Mouse (Mus musculus) myocyte (in vitro differentiated cells): Measurements from ENCODE around the gene Slc35b2. TPM values are rescaled to one million over a fixed set of nuclear protein-coding genes. Genes with fewer than 3 reads are reported as not detected.
A peak's percentile ranks its signal among the peaks of the same experiment; 100 is the strongest.

Source experiments
- H3K27me3 ChIP-seq: one replicate; pipeline ENCODE4 v1.6.1; 2011; ENCODE audit not compliant: control insufficient read depth, insufficient read depth, insufficient read length
- H3K36me3 ChIP-seq: one replicate; pipeline ENCODE4 v1.6.1; 2011; ENCODE audit not compliant: control insufficient read depth, insufficient read depth
- H3K4me2 ChIP-seq: one replicate; pipeline ENCODE4 v1.6.1; 2011; ENCODE audit warnings: low read depth, control low read depth
- H3K4me3 ChIP-seq: one replicate; pipeline ENCODE4 v1.5.1; 2011; ENCODE audit warnings: mild to moderate bottlenecking, control low read depth, moderate library complexity
- H3K79me2 ChIP-seq: one replicate; pipeline ENCODE4 v1.6.1; 2011; ENCODE audit not compliant: control insufficient read depth, insufficient read depth
- H3ac ChIP-seq: one replicate; pipeline ENCODE4 v1.6.1; 2011; ENCODE audit not compliant: control insufficient read depth, insufficient read length
- CEBPB ChIP-seq: IDR thresholded peaks from 2 replicates; pipeline ENCODE4 v1.6.1; 2011; ENCODE audit warnings: mild to moderate bottlenecking, moderate library complexity; ENCODE audit not compliant: poor library complexity, insufficient read depth, severe bottlenecking
- E2F4 ChIP-seq: IDR thresholded peaks from one replicate; pipeline ENCODE4 v1.6.1; 2011; ENCODE audit warnings: mild to moderate bottlenecking, control low read depth, moderate library complexity; ENCODE audit not compliant: insufficient read depth
- MAX ChIP-seq: IDR thresholded peaks from one replicate; pipeline ENCODE4 v1.6.1; 2011; ENCODE audit warnings: low read depth, mild to moderate bottlenecking, control low read depth
- MYOD1 ChIP-seq, 3 experiments: IDR thresholded peaks; one replicate each; pipeline ENCODE4 v1.6.1; 2011; ENCODE audit warnings: control low read depth in 2 of 3, low read depth in 2 of 3, mild to moderate bottlenecking in 2 of 3, moderate library complexity in 1 of 3; ENCODE audit not compliant: insufficient read length in 2 of 3, control insufficient read depth in 1 of 3
- MYOG ChIP-seq, 3 experiments: IDR thresholded peaks; one replicate each; pipeline ENCODE4 v1.6.1; 2011; ENCODE audit warnings: control low read depth in 2 of 3, low read depth in 2 of 3, mild to moderate bottlenecking in 2 of 3; ENCODE audit not compliant: insufficient read length in 2 of 3, control insufficient read depth in 1 of 3, insufficient read depth in 1 of 3
- POLR2A ChIP-seq: IDR thresholded peaks from one replicate; pipeline ENCODE4 v1.6.1; 2011; ENCODE audit warnings: low read depth, mild to moderate bottlenecking, control low read depth, moderate library complexity; ENCODE audit not compliant: insufficient read length
- POLR2AphosphoS2 ChIP-seq: IDR thresholded peaks from one replicate; pipeline ENCODE4 v1.6.1; 2011; ENCODE audit warnings: low read depth, control low read depth; ENCODE audit not compliant: insufficient read length
- REST ChIP-seq: IDR thresholded peaks from one replicate; pipeline ENCODE4 v1.6.1; 2011; ENCODE audit warnings: mild to moderate bottlenecking, control low read depth, moderate library complexity; ENCODE audit not compliant: insufficient read depth, insufficient read length
- SRF ChIP-seq: IDR thresholded peaks from one replicate; pipeline ENCODE4 v1.6.1; 2011; ENCODE audit warnings: low read depth; ENCODE audit not compliant: control insufficient read depth, insufficient read length
- TCF12 ChIP-seq: IDR thresholded peaks from one replicate; pipeline ENCODE4 v1.6.1; 2011; ENCODE audit warnings: mild to moderate bottlenecking, control low read depth; ENCODE audit not compliant: poor library complexity, insufficient read depth, severe bottlenecking
- TCF3 ChIP-seq: IDR thresholded peaks from one replicate; pipeline ENCODE4 v1.6.1; 2011; ENCODE audit warnings: low read depth, control low read depth; ENCODE audit not compliant: insufficient read length
- USF1 ChIP-seq: IDR thresholded peaks from one replicate; pipeline ENCODE4 v1.6.1; 2011; ENCODE audit warnings: low read depth, mild to moderate bottlenecking, control low read depth, moderate library complexity
- polyA plus RNA-seq: library from polyadenylated mRNA; unstranded; fragments of >200 nt; fragmentation: generic; extraction: Trizol; gene quantifications from one replicate; pipeline ENCODE4 v1.2.1, GENCODE M21; 2012; ENCODE audit warnings: missing spikeins

Slc35b2 gene
- polyA plus RNA-seq, 1 experiment = 80.1 TPM

DNA sequence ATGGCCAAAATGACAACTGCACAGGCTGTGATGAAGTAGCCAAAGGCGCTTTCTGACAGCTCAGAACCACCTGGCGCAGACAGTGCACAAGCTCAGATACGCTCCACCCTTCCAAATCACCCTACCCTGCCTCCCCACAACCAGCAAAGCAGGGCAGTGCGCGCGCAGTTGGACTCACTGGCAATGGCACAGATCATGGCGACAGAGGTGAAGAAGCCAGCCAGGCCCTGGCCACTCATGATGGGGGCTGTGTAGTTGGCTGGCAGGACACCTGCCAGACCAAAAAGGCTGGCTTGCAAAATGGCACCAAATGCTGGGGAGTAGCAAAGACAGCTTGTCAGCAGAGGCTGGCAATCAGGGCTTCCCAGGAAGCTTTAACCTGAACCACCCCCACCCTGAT is 25.6 kb downstream of the Slc35b2 start:
- TF ChIP-seq TCF12 (no peak), TCF3 (no peak), MYOG (IDR thresholded peaks at IDR 0.05; ENCODE audit: control insufficient read depth in 1 of 3, insufficient read depth in 1 of 3, insufficient read length in 2 of 3, low read depth in 2 of 3) (no peak), POLR2AphosphoS2 (peak; percentile 30), SRF (no peak), MAX (no peak), USF1 (no peak), CEBPB (no peak), E2F4 (no peak), MYOD1 (IDR thresholded peaks at IDR 0.05; ENCODE audit: control insufficient read depth in 1 of 3, insufficient read length in 2 of 3, low read depth in 2 of 3) (no peak), POLR2A (peak; percentile 27), REST (no peak)
- H3K79me2 ChIP-seq = peaks cover 48% of the 10 kb centered on the region
- H3K36me3 ChIP-seq = peaks cover 59% of the 10 kb centered on the region
- H3K4me3 ChIP-seq = peak overlapping the region; percentile 80
- H3K4me2 ChIP-seq = no peak overlapping the region
- no peaks in the 10 kb centered on the region for H3K27me3 ChIP-seq
- no peak overlapping the region for H3ac ChIP-seq

GRCm38 (mm10) chr17:45589844-45590243 is 26.2 kb downstream of the Slc35b2 start:
- Histone ChIP-seq H3K36me3 (peaks cover 57% of the 10 kb centered on the region), H3K27me3 (no peaks in the 10 kb centered on the region), H3K4me3 (peak overlapping the region; percentile 80), H3ac (no peak overlapping the region), H3K4me2 (no peak overlapping the region), H3K79me2 (peaks cover 54% of the 10 kb centered on the region)
- TF ChIP-seq POLR2A (peak; percentile 44), POLR2AphosphoS2 (peak; percentile 76), TCF12 (no peak)

DNA sequence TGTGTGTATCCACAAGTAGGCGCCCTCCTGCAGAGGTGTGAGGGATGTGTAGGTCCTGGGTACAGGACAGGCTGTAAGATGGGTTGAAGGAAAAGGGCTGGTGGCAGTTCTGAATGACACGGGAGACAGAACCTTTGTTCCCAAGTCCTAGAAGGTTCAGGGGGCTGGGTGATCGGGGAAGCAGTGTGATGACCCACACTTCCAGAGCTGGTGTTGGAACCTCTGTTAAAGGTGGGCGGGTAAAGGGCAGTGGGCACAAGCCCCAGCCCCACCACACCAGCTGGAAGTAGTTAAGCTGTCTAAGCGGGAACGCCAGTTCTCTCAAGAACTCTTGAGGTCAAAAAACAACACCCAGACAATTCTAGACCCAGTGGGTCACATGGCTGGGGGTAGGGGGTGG is 26.7 kb downstream of the Slc35b2 start:
- Histone ChIP-seq H3K4me2 (peak overlapping the region; percentile 88), H3ac (no peak overlapping the region), H3K79me2 (peaks cover 58% of the 10 kb centered on the region), H3K4me3 (peak overlapping the region; percentile 80), H3K36me3 (peaks cover 51% of the 10 kb centered on the region), H3K27me3 (no peaks in the 10 kb centered on the region)
- TF ChIP-seq POLR2AphosphoS2 (no peak), E2F4 (no peak), CEBPB (no peak), POLR2A (no peak), REST (no peak), TCF12 (no peak), SRF (no peak), MYOD1 (IDR thresholded peaks at IDR 0.05; ENCODE audit: control insufficient read depth in 1 of 3, insufficient read length in 2 of 3, low read depth in 2 of 3) (no peak), TCF3 (no peak), MYOG (IDR thresholded peaks at IDR 0.05; ENCODE audit: control insufficient read depth in 1 of 3, insufficient read depth in 1 of 3, insufficient read length in 2 of 3, low read depth in 2 of 3) (no peak), MAX (no peak), USF1 (no peak)

GRCm38 (mm10) chr17:45591701-45592605 is 28.3 kb downstream of the Slc35b2 start:
- Histone ChIP-seq H3K36me3 (peaks cover 37% of the 10 kb centered on the region), H3ac (peak overlapping the region; percentile 3), H3K4me2 (peak overlapping the region; percentile 88), H3K79me2 (peaks cover 58% of the 10 kb centered on the region), H3K27me3 (no peaks in the 10 kb centered on the region), H3K4me3 (peak overlapping the region; percentile 80)
- TF ChIP-seq POLR2AphosphoS2 (peak; percentile 61), USF1 (no peak), MYOD1 (IDR thresholded peaks at IDR 0.05; ENCODE audit: control insufficient read depth in 1 of 3, insufficient read length in 2 of 3, low read depth in 2 of 3) (peak in 1 of 3 experiments; percentile 34), POLR2A (peak; percentile 38), MYOG (IDR thresholded peaks at IDR 0.05; ENCODE audit: control insufficient read depth in 1 of 3, insufficient read depth in 1 of 3, insufficient read length in 2 of 3, low read depth in 2 of 3) (no peak)

DNA sequence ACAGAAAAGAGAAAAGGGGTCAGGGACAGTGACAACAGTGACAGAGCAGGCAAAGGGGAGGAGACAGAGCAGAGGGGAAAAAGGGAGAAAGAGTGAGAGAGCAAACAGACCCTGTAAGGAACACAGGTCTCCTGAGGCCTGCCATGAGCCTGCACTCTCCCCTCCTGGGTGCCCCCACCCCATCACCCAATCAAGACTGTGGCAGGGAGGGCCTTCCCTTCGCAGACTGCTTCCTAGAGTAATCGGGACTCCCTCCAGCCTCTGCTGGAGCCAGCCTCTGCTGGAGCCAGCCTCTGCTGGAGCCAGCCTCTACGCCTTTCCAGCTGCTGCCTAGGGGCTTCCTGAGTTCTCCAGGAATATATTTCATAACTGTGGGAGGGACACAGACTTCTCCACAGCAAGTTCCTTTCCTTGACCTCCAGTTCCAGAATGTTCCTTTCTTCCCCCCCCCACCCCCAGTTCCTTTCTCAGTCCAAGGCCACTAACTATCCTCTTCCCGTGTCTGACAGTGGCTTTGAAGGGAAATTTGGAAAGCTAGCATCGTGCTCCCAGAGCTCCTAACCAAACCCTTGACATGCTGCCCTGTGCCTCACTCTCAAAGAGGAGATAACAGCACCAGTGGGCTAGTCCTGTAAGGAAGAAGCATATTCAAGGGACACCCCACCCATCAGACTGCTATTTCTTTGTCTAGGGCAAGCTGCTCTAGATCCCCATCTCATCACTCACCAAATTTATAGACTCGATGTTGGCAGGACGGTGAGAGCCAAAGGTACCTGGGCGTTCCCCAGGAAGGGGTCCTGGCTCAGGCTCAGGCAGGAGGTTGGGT is 29.1 kb downstream of the Slc35b2 start:
- peak overlapping the region; percentile 3 for H3ac ChIP-seq
- H3K4me3 ChIP-seq = peak overlapping the region; percentile 80
- peak overlapping the region; percentile 88 for H3K4me2 ChIP-seq

More for the DNA sequence above, 29.1 kb downstream of the Slc35b2 start:
- H3K79me2 ChIP-seq = peaks cover 58% of the 10 kb centered on the region
- TF ChIP-seq TCF12 (no peak), E2F4 (no peak), SRF (no peak), MYOD1 (IDR thresholded peaks at IDR 0.05; ENCODE audit: control insufficient read depth in 1 of 3, insufficient read length in 2 of 3, low read depth in 2 of 3) (no peak), CEBPB (no peak), USF1 (no peak), MYOG (IDR thresholded peaks at IDR 0.05; ENCODE audit: control insufficient read depth in 1 of 3, insufficient read depth in 1 of 3, insufficient read length in 2 of 3, low read depth in 2 of 3) (no peak), MAX (no peak)
- H3K27me3 ChIP-seq = no peaks in the 10 kb centered on the region
- peaks cover 31% of the 10 kb centered on the region for H3K36me3 ChIP-seq
